Mouse (Mus musculus) spleen, embryonic (tissue): ENCODE data around the gene Tigar.

Source experiments
- CTCF ChIA-PET: fragments of 350-600 bp; sonication (Branson Sonifier 250); formaldehyde crosslinking; loops from one replicate; lab custom pipeline; 2022; lab: Charles Lee

The Tigar gene

DNA sequence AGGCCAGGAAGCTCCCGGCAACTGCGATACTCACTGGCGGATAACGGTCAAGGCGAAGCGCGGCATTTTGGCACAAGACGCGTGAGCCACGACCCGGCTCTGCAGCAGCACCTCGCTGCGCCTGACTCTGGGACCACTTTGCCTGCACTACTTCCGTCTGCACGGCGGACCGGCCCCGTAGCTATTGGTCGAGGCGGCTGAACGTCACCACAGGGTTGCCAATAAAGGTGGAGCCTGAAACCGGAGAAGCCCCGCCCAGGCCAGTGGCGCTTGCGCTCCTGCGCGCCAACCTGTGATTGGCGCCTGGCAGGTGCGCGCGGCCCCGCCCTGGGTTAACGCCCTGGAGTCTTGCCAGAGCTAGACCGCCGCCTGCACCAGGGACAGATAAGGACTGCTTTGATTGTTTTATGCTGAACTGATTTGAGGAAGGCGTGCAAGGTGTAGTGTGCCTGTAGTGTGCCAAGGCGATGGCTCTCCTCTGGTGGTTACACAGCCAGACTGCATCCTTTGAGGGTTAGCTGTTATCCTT, at the start of gene Tigar:
Gene Tigar, minus strand, starts transcription at position 156 of the 529 bp plus-strand sequence.
- CTCF ChIA-PET, result no interaction called here

GRCm38 (mm10) chr6:127157321-127157720, 48.0 kb upstream of the Tigar start:
- CTCF ChIA-PET, result interaction anchor here (0.6 kb wide), 1 partner anchor 118 kb away, joined by 5 read pairs; no protein-coding TSS in a partner anchor

GRCm38 (mm10) chr6:127155468-127155867, 46.1 kb upstream of the Tigar start:
- CTCF ChIA-PET, result no interaction called here

DNA sequence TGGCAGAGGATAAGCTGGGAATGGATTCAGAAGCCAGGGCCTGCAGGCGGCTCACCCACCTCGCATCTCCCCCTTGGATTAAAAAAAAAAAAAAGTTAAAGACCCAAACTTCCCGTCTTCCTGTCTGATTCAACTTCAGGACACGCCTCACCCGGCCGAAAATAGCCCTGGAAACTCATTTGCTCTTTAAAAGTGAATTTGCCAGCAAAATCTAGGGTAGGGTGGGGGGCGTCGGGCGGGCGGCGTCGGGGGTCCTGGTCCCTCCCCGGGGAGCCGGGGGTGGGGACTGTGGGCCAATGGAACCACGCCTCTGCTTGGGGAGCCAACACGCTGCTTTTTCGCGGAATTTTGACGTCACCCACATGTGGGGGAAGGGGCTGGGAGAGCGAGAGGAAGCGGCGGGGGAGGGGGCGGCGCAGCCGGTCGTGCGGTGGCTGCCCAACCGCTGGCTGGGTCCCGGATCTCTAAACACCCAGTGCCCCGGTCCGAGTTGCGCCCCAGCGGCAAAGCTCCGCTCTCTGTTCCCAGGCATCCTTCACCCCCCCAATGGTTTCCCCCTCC, 45.4 kb upstream of the Tigar start:
- CTCF ChIA-PET, result interaction anchor here (0.7 kb wide), 1 partner anchor 123 kb away, joined by 4 read pairs; no protein-coding TSS in a partner anchor

DNA sequence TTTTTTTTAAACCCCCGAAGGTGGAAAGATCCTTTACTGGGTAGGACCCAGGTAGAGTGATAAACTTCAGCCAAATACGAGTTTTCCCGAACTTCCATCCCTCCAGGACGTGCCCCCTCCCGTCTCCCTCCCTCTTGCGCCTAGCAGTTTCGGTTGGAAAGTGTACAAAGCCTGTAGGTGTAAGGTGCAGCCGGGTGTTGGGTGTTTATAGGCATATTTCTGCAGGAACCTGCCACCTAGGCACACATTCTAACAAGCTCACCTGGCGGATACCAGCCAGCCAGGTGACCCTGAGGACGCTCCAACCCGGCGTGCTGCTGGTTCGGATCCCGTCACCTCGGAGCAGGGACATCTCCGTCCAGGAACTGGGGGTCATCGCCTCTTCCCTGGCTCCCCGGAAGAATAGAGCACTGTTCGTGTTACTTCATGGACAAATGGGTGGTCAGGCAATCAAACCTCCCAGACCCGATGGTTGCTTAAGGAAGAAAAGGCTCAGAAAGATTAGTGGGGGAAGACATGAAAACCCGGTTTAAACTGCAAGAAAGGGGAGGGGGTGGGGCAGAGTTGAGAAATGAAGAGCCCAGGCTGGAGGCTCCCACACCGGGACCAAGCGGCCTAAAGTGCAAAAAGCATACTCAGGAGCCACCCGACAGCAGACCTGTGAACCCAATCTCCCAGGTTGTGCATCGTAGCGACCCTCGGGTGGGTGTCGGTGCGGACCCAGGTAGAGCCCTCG, 44.8 kb upstream of the Tigar start:
- CTCF ChIA-PET, result interaction anchor here (0.7 kb wide), 1 partner anchor 124 kb away, joined by 4 read pairs; no protein-coding TSS in a partner anchor

DNA sequence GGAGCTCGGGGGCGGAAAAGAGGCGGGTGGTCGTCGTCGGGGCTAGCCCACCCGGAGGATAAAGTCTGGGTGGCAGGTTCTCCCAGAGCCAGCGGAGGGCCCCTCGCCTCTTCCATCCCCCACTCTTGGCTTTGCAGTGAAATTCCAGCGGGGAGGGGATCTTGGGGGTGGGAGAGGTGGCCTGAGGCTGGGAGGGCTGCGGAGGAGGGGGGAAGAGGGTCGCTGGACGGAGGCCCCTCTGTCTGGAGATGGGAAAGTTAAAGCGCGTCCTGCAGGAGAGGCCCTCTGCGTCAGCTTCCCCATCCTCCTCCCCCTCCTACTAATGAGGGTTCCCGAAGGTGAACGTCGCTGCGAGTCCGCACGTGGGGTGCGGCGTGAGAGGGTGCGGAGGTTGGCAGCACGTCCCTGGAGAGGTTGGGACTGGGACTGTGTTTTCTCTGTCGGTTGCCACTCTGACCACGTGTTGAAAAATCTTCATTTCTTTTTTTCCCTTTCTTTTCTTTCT, 44.0 kb upstream of the Tigar start:
- CTCF ChIA-PET, result interaction anchor here (0.5 kb wide), 1 partner anchor 113 kb away, joined by 15 read pairs; no protein-coding TSS in a partner anchor

GRCm38 (mm10) chr6:127152106-127152951, 43.0 kb upstream of the Tigar start, which contains the start of gene Ccnd2:
Gene Ccnd2, minus strand, starts transcription at chr6:127152193.
- CTCF ChIA-PET, result interaction anchor here (0.7 to 0.8 kb wide), 2 partner anchors 114 to 119 kb away, joined by 8 to 18 read pairs; no protein-coding TSS in a partner anchor

- CTCF ChIA-PET, result no interaction called here
Observed at GRCm38 (mm10) chr6:127151565-127152105, 42.3 kb upstream of the Tigar start.

DNA sequence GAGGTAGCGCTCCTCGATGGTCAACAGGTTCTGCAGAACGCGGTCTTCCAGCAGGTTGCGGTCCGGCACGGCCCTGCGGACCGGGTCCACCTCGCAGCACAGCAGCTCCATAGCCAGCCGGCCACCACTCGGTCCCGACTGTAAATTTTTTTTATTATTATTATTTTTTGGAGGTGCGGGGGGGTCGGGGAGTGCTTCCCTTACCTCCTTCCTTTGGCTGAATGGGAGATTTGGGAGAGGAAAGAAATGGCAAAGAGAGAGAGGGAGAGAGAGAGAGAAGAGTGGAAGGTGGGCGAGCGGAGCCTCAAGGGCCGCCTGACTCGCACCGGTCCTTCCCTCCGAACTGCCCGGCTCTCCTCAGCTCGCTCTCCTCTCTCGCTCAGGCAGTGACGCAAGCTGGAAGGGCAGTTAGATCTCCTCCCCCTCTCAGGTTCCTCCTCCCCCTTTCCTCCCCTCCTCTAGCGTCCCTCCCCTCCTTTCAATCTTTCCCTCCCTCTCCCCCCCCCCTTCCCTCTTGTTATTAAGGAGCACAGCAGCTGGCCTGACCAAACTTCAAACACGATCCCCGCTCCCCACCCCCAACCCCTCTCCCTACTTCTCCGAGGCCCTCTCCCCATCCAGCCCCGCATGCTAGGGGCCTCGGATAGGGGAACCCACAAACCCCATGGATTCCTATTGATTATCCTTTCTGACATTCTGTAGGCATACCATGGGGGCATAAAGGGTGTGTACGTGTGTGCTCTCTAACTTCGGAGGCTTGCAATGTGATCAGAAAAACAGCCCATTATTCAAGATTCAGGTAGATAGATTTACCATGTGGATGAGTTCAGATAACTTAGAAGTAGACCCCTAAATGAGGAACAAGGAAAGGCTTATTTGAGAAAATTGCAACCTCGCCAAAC, 41.6 kb upstream of the Tigar start:
- CTCF ChIA-PET, result interaction anchor here (0.6 kb wide), 2 partner anchors 85 to 1697 kb away, joined by 3 read pairs; no protein-coding TSS in a partner anchor

DNA sequence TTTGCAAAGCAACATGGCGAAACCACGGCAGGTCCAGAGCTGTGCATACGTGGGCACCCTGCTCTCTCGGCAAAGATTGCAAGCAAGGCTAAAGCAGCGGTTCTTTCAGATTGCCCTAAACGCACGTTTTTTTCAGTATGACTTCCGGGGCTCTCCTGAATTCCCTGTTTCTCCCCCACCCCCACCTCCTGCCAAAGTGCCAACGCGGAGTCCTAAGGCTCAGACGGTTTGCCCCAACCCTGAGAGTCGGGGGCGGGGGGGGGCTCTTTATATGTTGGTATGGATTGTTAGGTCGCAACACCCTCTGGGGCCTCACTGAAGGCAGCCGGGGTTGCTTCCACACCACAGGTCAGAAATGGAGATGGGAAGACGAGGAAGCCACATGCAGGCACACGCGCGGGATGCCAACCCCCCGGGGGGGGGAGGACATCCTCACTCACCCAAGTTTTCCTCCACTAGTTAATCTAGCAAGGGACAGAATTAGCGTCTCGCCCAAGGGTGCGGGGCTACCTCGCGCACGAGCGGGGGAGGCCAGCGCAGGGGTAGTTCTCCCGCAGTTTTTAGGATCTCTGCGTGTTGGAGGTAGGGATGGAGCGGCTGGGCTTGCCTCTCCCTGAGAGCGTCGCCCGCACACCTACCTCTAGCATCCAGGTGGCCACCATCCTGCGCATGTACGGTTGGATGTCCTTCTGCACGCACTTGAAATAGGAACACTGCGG, 40.7 kb upstream of the Tigar start:
- CTCF ChIA-PET, result interaction anchor here (0.6 to 0.7 kb wide), 5 partner anchors 86 to 1698 kb away, joined by 3 to 6 read pairs (median 3); no protein-coding TSS in a partner anchor

GRCm38 (mm10) chr6:127149303-127149943, 40.1 kb upstream of the Tigar start:
- CTCF ChIA-PET, result interaction anchor here (0.6 to 0.7 kb wide), 3 partner anchors 199 to 318 kb away, joined by 3 to 6 read pairs (median 4); no protein-coding TSS in a partner anchor

- CTCF ChIA-PET, result interaction anchor here (0.5 to 1.1 kb wide), 6 partner anchors 18 to 211 kb away, joined by 3 to 9 read pairs (median 5); no protein-coding TSS in a partner anchor
Observed at GRCm38 (mm10) chr6:127148526-127149302, 39.4 kb upstream of the Tigar start.

GRCm38 (mm10) chr6:127147665-127148064, 38.3 kb upstream of the Tigar start:
- CTCF ChIA-PET, result interaction anchor here (0.7 to 1.0 kb wide), 3 partner anchors 30 to 327 kb away, joined by 3 to 24 read pairs (median 5); no protein-coding TSS in a partner anchor

DNA sequence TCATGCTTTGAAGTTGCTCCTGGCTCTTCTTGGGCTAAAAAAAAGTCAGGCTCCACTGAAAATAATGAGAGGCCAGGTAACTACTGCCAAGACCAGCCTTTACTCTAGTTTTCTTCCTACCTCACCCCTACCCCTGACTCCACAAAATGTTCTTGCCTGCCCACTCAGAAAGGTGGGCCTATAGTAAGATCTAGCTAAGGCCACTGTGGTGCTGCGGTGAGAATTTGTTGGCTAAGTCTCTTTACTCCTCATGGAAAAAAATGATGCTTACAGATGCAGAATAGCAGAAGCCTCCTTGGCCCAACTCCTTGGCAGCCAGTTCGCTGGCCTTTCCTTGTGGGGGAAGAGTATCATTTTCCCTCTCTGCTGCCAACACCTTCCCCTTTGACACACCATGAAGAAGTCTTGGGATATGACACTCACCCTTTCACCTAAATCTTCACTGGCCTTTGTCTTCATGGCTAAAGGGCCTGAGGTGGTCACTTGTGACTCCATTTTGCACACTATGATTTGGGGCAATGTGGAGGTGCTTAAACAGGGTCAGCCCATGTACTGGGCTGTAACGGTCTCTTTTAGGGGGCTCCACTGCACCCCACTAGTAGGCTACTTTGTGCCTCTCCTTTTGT, 37.1 kb upstream of the Tigar start:
- CTCF ChIA-PET, result interaction anchor here (0.6 kb wide), 2 partner anchors 297 to 1168 kb away, joined by 3 to 5 read pairs; no protein-coding TSS in a partner anchor

GRCm38 (mm10) chr6:127145464-127146190, 36.3 kb upstream of the Tigar start:
- CTCF ChIA-PET, result interaction anchor here (0.6 kb wide), 2 partner anchors 296 to 1169 kb away, joined by 5 to 6 read pairs; no protein-coding TSS in a partner anchor
